Mouse (Mus musculus): Measurements from ENCODE around the gene Prss57.
"Not testable (repeated sequence)": the region's sequence is repeated elsewhere in the genome, so short reads cannot be mapped to it uniquely, and the experiment has no call there.

Gene Prss57

GRCm38 (mm10) chr10:79760603-79761143 is 30.1 kb downstream of the Prss57 start:
- in situ Hi-C loops (cut with MboI, MseI), result no loop called here

- in situ Hi-C loops (cut with MboI, MseI), result not testable (repeated sequence)
Measured at GRCm38 (mm10) chr10:79759675-79760074, 31.1 kb downstream of the Prss57 start.

- in situ Hi-C loops (cut with MboI, MseI), result no loop called here
Measured at GRCm38 (mm10) chr10:79756660-79757059, 34.1 kb downstream of the Prss57 start.

GRCm38 (mm10) chr10:79755854-79756253 is 34.9 kb downstream of the Prss57 start:
- in situ Hi-C loops (cut with MboI, MseI), result no loop called here

GRCm38 (mm10) chr10:79754856-79755516 is 35.8 kb downstream of the Prss57 start, which contains the start of gene Fgf22:
Gene Fgf22 (plus strand): TSS chr10:79755076.
- in situ Hi-C loops (cut with MboI, MseI), result no loop called here

GRCm38 (mm10) chr10:79748496-79748895 is 42.3 kb downstream of the Prss57 start:
- in situ Hi-C loops (cut with MboI, MseI), result no loop called here

GRCm38 (mm10) chr10:79746774-79747151 is 44.0 kb downstream of the Prss57 start:
- in situ Hi-C loops (cut with MboI, MseI), result no loop called here

- in situ Hi-C loops (cut with MboI, MseI), result no loop called here
Measured at GRCm38 (mm10) chr10:79745898-79746773, 44.6 kb downstream of the Prss57 start, which contains the start of gene Polrmt. Gene Polrmt (minus strand): TSS chr10:79746581.

- in situ Hi-C loops (cut with MboI, MseI), result no loop called here
Measured at GRCm38 (mm10) chr10:79745411-79745810, 45.4 kb downstream of the Prss57 start.

- in situ Hi-C loops (cut with MboI, MseI), result loop anchor here in 1 of 2 experiments (5.0 kb wide), 1 partner anchor 642 kb away; no protein-coding TSS in a partner anchor
Measured at GRCm38 (mm10) chr10:79743650-79744365, 47.0 kb downstream of the Prss57 start.

- in situ Hi-C loops (cut with MboI, MseI), result loop anchor here in 1 of 2 experiments (5.0 kb wide), 1 partner anchor 641 kb away; no protein-coding TSS in a partner anchor
Measured at GRCm38 (mm10) chr10:79743161-79743560, 47.6 kb downstream of the Prss57 start.

- in situ Hi-C loops (cut with MboI, MseI), result loop anchor here in 1 of 2 experiments (5.0 kb wide), 1 partner anchor 639 kb away; no protein-coding TSS in a partner anchor
Measured at GRCm38 (mm10) chr10:79740863-79741262, 49.9 kb downstream of the Prss57 start.

- in situ Hi-C loops (cut with MboI, MseI), result no loop called here
Measured at GRCm38 (mm10) chr10:79739234-79739633, 51.5 kb downstream of the Prss57 start.

GRCm38 (mm10) chr10:79738259-79738658 is 52.5 kb downstream of the Prss57 start:
- in situ Hi-C loops (cut with MboI, MseI), result no loop called here

GRCm38 (mm10) chr10:79736706-79737105 is 54.1 kb downstream of the Prss57 start:
- in situ Hi-C loops (cut with MboI, MseI), result no loop called here

GRCm38 (mm10) chr10:79735361-79735760 is 55.4 kb downstream of the Prss57 start:
- in situ Hi-C loops (cut with MboI, MseI), result no loop called here

- in situ Hi-C loops (cut with MboI, MseI), result no loop called here
Measured at GRCm38 (mm10) chr10:79733847-79734246, 56.9 kb downstream of the Prss57 start.

GRCm38 (mm10) chr10:79732500-79732899 is 58.3 kb downstream of the Prss57 start:
- in situ Hi-C loops (cut with MboI, MseI), result no loop called here

Data from T-helper 17 cell (primary cell).